Mouse (Mus musculus) heart, embryonic 13.5 days (tissue): ENCODE data around the gene Fam198a. TPM values are rescaled to one million over a fixed set of nuclear protein-coding genes. Genes with fewer than 3 reads are reported as not detected.
A peak's percentile ranks its signal among the peaks of the same experiment; 100 is the strongest.

Source experiments
- ATAC-seq: fragments of 200-750 bp; cut with Nextera tagmentation; 2 replicates; pipeline ENCODE4 v1.8.0; 2017; ENCODE audit warnings: moderate TSS enrichment; ENCODE audit not compliant: insufficient number of reproducible peaks, low FRiP score, low TSS enrichment; ENCODE audit errors: extremely low read depth
- H3K27ac ChIP-seq: fragments of 300-500 bp; sonication (generic); replicated peaks from 2 replicates; pipeline ENCODE4 v1.5.1; 2015; ENCODE audit warnings: moderate library complexity, mild to moderate bottlenecking, inconsistent platforms
- H3K27me3 ChIP-seq: fragments of 300-500 bp; sonication (generic); replicated peaks from 2 replicates; pipeline ENCODE4 v1.6.1; 2015; ENCODE audit warnings: mild to moderate bottlenecking, inconsistent platforms
- H3K36me3 ChIP-seq: fragments of 300-500 bp; sonication (generic); 2 replicates; pipeline ENCODE4 v1.6.1; 2015; ENCODE audit warnings: mild to moderate bottlenecking, inconsistent platforms
- H3K4me1 ChIP-seq: fragments of 300-500 bp; sonication (generic); 2 replicates; pipeline ENCODE4 v1.6.1; 2015; ENCODE audit warnings: inconsistent platforms
- H3K4me2 ChIP-seq: fragments of 300-500 bp; sonication (generic); 2 replicates; pipeline ENCODE4 v1.6.1; 2015; ENCODE audit warnings: inconsistent platforms, mild to moderate bottlenecking, moderate library complexity
- H3K4me3 ChIP-seq: fragments of 300-500 bp; sonication (generic); 2 replicates; pipeline ENCODE4 v1.5.1; 2015; ENCODE audit warnings: moderate library complexity, mild to moderate bottlenecking, inconsistent platforms
- H3K9ac ChIP-seq: fragments of 300-500 bp; sonication (generic); 2 replicates; pipeline ENCODE4 v1.6.1; 2015; ENCODE audit warnings: inconsistent platforms, mild to moderate bottlenecking, moderate library complexity
- H3K9me3 ChIP-seq: fragments of 300-500 bp; sonication (generic); 2 replicates; pipeline ENCODE4 v1.6.1; 2016; ENCODE audit warnings: inconsistent platforms
- WGBS: fragments of 180-500 bp; shearing (Covaris S2); methylation state at CpG from one replicate; pipeline ENCODE4 v1.1.7; 2015; ENCODE audit warnings: mixed read lengths; 5-methylcytosine and 5-hydroxymethylcytosine counted together
- polyA plus RNA-seq: library from polyadenylated mRNA; unstranded; fragments of >200 nt; fragmentation: Nextera tagmentation; extraction: Ambion mirVana; gene quantifications from 2 replicates; pipeline ENCODE4 v1.2.1, GENCODE M21; 2015

Gene Fam198a
- polyA plus RNA-seq = 0.90 and 0.94 TPM in 2 replicates

- Histone ChIP-seq H3K4me1 (peaks cover 36% of the 10 kb centered on the region), H3K9ac (peak within 1 kb of the TSS; percentile 75), H3K4me3 (peak within 1 kb of the TSS; percentile 38), H3K36me3 (no peaks in the 10 kb centered on the region), H3K27ac (peak within 1 kb of the TSS; percentile 70), H3K4me2 (peak within 1 kb of the TSS; percentile 70), H3K9me3 (no peaks in the 10 kb centered on the region), H3K27me3 (no peaks in the 10 kb centered on the region; the same call in 1 of the 2 replicates)
- ATAC-seq = peak; percentile 35; the same call in 1 of the 2 replicates
- WGBS = 4% methylated on average over 14 of the region's 14 CpGs
Measured at GRCm38 (mm10) chr9:121950418-121951113, at the start of gene Fam198a. Fam198a (plus strand) TSS chr9:121950988.

- no peak overlapping the region for H3K4me3 ChIP-seq
- WGBS = 68% methylated on average over 5 of the region's 5 CpGs
- no peak overlapping the region for H3K4me2 ChIP-seq
- no peaks in the 10 kb centered on the region for H3K27me3 ChIP-seq
- no peaks in the 10 kb centered on the region for H3K9me3 ChIP-seq
- peaks cover 7% of the 10 kb centered on the region for H3K4me1 ChIP-seq
- no peak overlapping the region for H3K9ac ChIP-seq
- H3K27ac ChIP-seq = no peak overlapping the region
- H3K36me3 ChIP-seq = no peaks in the 10 kb centered on the region
- no peak for ATAC-seq
Measured at GRCm38 (mm10) chr9:121901710-121902700, 48.8 kb upstream of the Fam198a start.

- Histone ChIP-seq H3K36me3 (no peaks in the 10 kb centered on the region), H3K4me1 (peaks cover 4% of the 10 kb centered on the region; the same call in 1 of the 2 replicates), H3K4me2 (no peak overlapping the region), H3K9ac (no peak overlapping the region), H3K27me3 (no peaks in the 10 kb centered on the region), H3K9me3 (no peaks in the 10 kb centered on the region), H3K4me3 (no peak overlapping the region), H3K27ac (no peak overlapping the region)
- 58% methylated on average over 8 of the region's 8 CpGs for WGBS
- no peak for ATAC-seq
Measured at GRCm38 (mm10) chr9:121903476-121904305, 47.1 kb upstream of the Fam198a start.

- Histone ChIP-seq H3K9me3 (no peaks in the 10 kb centered on the region), H3K36me3 (no peaks in the 10 kb centered on the region), H3K4me1 (peaks cover 4% of the 10 kb centered on the region; the same call in 1 of the 2 replicates), H3K27me3 (no peaks in the 10 kb centered on the region), H3K9ac (no peak overlapping the region), H3K4me2 (no peak overlapping the region), H3K4me3 (no peak overlapping the region), H3K27ac (no peak overlapping the region)
- ATAC-seq = no peak
- WGBS = 77% methylated on average over 4 of the region's 4 CpGs
Measured at GRCm38 (mm10) chr9:121904319-121904718, 46.5 kb upstream of the Fam198a start.

GRCm38 (mm10) chr9:121904946-121905345, 45.8 kb upstream of the Fam198a start:
- Histone ChIP-seq H3K4me3 (no peak overlapping the region), H3K4me1 (peaks cover 4% of the 10 kb centered on the region; the same call in 1 of the 2 replicates), H3K4me2 (no peak overlapping the region), H3K9me3 (no peaks in the 10 kb centered on the region), H3K27me3 (no peaks in the 10 kb centered on the region), H3K9ac (no peak overlapping the region), H3K36me3 (no peaks in the 10 kb centered on the region), H3K27ac (no peak overlapping the region)
- WGBS = 78% methylated on average over 7 of the region's 7 CpGs
- ATAC-seq = no peak

GRCm38 (mm10) chr9:121905556-121906185, 45.1 kb upstream of the Fam198a start:
- H3K4me2 ChIP-seq = no peak overlapping the region
- H3K36me3 ChIP-seq = no peaks in the 10 kb centered on the region
- no peak for ATAC-seq
- no peaks in the 10 kb centered on the region for H3K9me3 ChIP-seq
- no peak overlapping the region for H3K4me3 ChIP-seq
- peaks cover 4% of the 10 kb centered on the region; the same call in 1 of the 2 replicates for H3K4me1 ChIP-seq
- WGBS = 67% methylated on average over 4 of the region's 4 CpGs
- no peaks in the 10 kb centered on the region for H3K27me3 ChIP-seq
- no peak overlapping the region for H3K9ac ChIP-seq
- no peak overlapping the region for H3K27ac ChIP-seq

GRCm38 (mm10) chr9:121906456-121906855, 44.3 kb upstream of the Fam198a start:
- H3K4me3 ChIP-seq = no peak overlapping the region
- peak overlapping the region; percentile 16; the same call in 1 of the 2 replicates for H3K9ac ChIP-seq
- H3K9me3 ChIP-seq = no peaks in the 10 kb centered on the region
- WGBS = 74% methylated on average over 5 of the region's 5 CpGs
- no peak for ATAC-seq
- H3K27ac ChIP-seq = no peak overlapping the region
- H3K27me3 ChIP-seq = no peaks in the 10 kb centered on the region
- no peaks in the 10 kb centered on the region for H3K36me3 ChIP-seq
- peaks cover 4% of the 10 kb centered on the region; the same call in 1 of the 2 replicates for H3K4me1 ChIP-seq
- no peak overlapping the region for H3K4me2 ChIP-seq

- no peak overlapping the region for H3K9ac ChIP-seq
- H3K27me3 ChIP-seq = no peaks in the 10 kb centered on the region; the same call in 1 of the 2 replicates
- 72% methylated on average over 10 of the region's 10 CpGs for WGBS
- ATAC-seq = no peak
- H3K4me2 ChIP-seq = no peak overlapping the region
- H3K4me3 ChIP-seq = no peak overlapping the region
- no peak overlapping the region for H3K27ac ChIP-seq
- H3K36me3 ChIP-seq = no peaks in the 10 kb centered on the region
- no peaks in the 10 kb centered on the region for H3K9me3 ChIP-seq
- peaks cover 4% of the 10 kb centered on the region; the same call in 1 of the 2 replicates for H3K4me1 ChIP-seq
Measured at GRCm38 (mm10) chr9:121907356-121908070, 43.3 kb upstream of the Fam198a start.

DNA sequence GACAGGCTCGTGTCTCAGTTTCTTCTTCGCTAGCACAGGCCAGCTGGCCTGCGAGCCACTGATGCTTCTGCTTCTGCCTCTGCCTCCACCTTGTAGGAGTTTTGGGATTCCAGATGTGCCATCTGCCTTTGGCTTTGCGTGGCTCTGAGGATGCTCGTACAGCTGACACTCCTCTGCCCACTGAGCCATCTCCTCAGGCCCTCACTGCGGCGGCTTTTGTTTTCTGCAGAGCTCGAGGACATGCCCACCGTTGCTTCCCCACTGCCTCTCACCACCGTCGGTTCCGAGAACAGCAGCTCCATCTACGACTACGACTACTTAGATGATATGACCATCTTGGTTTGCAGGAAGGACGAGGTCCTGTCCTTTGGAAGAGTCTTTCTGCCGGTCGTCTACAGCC, 42.5 kb upstream of the Fam198a start:
- no peak for ATAC-seq
- H3K9me3 ChIP-seq = no peaks in the 10 kb centered on the region
- H3K36me3 ChIP-seq = no peaks in the 10 kb centered on the region
- H3K4me2 ChIP-seq = no peak overlapping the region
- WGBS = 85% methylated on average over 17 of the region's 17 CpGs
- no peak overlapping the region for H3K27ac ChIP-seq
- H3K27me3 ChIP-seq = no peaks in the 10 kb centered on the region; the same call in 1 of the 2 replicates
- H3K4me1 ChIP-seq = peaks cover 4% of the 10 kb centered on the region; the same call in 1 of the 2 replicates
- H3K9ac ChIP-seq = no peak overlapping the region
- H3K4me3 ChIP-seq = no peak overlapping the region

DNA sequence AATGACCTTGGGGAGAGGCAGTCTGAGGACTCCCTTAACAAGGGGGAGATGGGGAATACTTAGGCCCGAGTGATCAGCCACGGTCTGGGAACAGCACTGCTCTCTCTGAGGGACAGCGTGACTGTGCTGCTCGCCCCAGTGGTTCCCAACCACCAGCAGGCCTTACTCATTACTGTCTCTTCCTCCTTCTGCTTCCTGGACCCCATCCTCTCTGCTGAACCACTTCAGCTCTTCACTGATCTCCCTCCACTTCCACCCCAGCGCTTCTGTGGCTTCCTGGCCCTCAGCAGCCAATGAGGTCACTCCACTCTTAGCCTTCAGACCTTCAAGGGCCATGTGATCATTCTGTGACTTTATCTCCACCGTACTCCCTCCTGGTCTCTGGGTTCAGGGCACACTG, 41.2 kb upstream of the Fam198a start:
- H3K9ac ChIP-seq = no peak overlapping the region
- H3K27me3 ChIP-seq = no peaks in the 10 kb centered on the region; the same call in 1 of the 2 replicates
- no peaks in the 10 kb centered on the region for H3K9me3 ChIP-seq
- 64% methylated on average over 6 of the region's 6 CpGs for WGBS
- ATAC-seq = no peak
- no peak overlapping the region for H3K27ac ChIP-seq
- H3K4me3 ChIP-seq = no peak overlapping the region
- no peak overlapping the region for H3K4me2 ChIP-seq
- no peaks in the 10 kb centered on the region for H3K36me3 ChIP-seq
- H3K4me1 ChIP-seq = peaks cover 4% of the 10 kb centered on the region; the same call in 1 of the 2 replicates
